Mouse (Mus musculus) neutrophil, adult 59 days (primary cell): Measurements from ENCODE around the gene Ncf1. TPM values are rescaled to one million over a fixed set of nuclear protein-coding genes. Genes with fewer than 3 reads are reported as not detected.

Experiments used
- total RNA-seq, 2 experiments: library from RNA; stranded (reverse); gene quantifications; 1 replicate in 1 of 2; 2 replicates in 1 of 2; pipeline ENCODE4 v1.2.4; 2023

Ncf1 gene
- 1,000 to 10,000 TPM; 1,317 to 1,368 TPM for total RNA-seq

DNA sequence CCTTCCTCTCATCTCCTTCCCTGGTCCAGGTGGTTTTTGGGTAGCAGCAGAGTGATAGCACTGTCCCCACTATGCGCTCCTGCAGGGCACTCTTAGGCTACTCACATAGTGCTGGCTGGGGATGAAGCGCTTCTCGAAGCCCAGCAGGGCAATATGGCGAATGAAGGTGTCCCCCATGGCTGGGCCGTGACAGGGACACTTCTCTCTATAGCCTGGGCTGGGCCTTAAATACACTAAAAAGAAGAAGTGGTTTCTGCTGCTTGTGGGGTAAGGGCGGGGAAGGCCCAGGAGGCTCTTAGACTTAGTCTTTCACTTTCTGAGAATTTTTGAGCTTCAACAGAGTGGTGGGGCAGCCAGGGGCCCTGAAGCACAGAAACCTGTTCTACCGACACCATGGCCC, at the start of gene Ncf1:
Gene Ncf1, minus strand, starts transcription at position 235 of the 400 bp plus-strand sequence.

DNA sequence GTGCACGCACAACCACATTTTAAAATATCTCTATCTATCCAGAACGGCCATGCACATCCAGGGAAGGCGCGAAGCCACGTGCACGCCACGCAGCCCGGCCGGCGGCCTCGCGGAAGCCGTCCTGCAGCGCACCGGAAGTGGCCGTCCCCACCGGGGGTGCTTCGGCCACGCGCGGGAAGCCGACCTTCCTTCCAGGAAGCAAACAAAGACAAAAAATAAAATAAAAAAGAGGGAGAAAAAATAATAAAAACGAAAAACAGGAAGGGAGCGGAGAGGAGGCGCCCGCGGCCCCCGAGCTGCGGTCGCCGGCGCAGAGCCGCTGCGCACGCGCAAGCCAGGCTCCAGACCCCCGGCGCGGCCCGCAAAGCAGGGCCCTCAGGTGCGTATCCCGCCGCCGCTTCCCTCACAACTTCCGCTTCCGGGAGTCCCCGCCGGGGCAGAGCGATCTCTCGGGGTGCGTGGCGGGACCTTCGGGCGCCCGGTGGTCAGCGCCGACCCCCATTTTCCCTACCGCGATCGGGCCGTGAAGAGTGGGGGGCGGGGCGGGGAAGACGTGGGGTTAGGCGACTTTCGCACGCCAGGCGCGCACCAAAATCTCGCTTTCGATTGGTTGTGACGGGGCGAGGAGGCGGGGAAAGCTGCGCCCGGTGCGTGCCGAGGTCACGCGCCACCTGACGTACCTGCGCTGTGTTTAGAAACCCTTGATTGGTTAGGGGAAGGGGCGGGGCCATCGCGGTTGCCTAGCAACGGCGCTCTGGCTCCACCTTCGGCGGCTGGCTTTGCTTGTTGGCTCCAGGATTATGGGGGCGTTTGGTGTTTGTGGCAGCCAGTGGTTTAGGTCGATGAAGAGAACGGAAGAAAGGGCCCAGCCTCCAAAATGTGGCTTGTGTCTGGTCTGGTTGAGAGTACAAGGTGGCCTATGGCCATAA, 45.3 kb downstream of the Ncf1 start, which contains the start of gene Gtf2ird2:
Gene Gtf2ird2, plus strand, starts transcription at position 140 of the 929 bp plus-strand sequence.

DNA sequence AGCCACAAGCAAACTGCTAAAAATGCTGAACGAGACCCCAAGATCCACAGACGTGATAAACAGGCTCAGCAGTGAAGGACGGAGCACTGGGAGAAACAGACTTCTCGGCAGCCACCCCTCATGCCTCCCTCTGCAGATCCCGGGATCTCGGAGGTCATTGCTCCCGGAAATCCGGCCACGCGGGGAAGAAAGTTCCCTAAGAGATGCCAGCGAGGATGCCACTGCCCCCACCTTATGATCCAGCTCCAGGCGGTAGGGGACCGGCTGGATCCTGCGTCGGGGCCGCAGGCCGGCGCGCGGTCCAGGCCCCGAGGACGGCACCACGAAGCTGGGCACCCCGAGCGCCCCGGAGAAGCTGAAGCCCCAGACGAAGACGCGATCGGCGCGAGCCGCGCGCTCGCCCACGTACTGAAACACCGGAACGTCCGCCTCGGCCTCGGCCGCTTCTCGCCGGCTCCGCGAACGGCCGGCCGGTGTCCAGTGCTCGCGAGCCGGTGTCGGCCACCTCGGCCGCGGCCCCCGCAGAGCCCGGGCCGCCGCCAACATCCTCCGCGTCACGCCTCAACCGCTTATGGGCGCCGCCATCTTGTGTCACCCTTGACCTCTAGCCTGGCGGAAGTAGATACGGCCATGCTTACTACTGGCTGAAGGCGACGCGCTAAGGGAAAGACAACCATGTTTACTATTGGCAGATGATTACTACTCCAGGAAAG, 53.1 kb downstream of the Ncf1 start, which contains the start of gene Rcc1l:
Gene Rcc1l, minus strand, starts transcription at position 606 of the 713 bp plus-strand sequence.

Other genes with a start within 250 kb of the Ncf1 start
- gene Castor2, start 129.9 kb downstream of the Ncf1 start, total RNA-seq: 1 to 10 TPM; 2.7 to 5.0 TPM
- 1 to 10 TPM; 5.7 to 6.3 TPM for gene Rcc1l, start 52.9 kb downstream of the Ncf1 start, total RNA-seq
- gene Gtf2ird2, start 45.6 kb downstream of the Ncf1 start, total RNA-seq: 1 to 10 TPM; 3.2 TPM
- 10 to 100 TPM; 30.9 to 34.5 TPM for gene Gtf2i, start 85.1 kb upstream of the Ncf1 start, total RNA-seq
- 10 to 100 TPM in 1 of 2 experiments, 1 to 10 TPM in 1; 8.8 to 14.1 TPM for gene Gtf2ird1, start 227.1 kb upstream of the Ncf1 start, total RNA-seq